Mouse (Mus musculus): ENCODE results near the gene Rapgef4. TPM values are rescaled to one million over a fixed set of nuclear protein-coding genes. Genes with fewer than 3 reads are reported as not detected.

Rapgef4 gene
- polyA plus RNA-seq, 1 experiment, result 8.1 TPM

DNA sequence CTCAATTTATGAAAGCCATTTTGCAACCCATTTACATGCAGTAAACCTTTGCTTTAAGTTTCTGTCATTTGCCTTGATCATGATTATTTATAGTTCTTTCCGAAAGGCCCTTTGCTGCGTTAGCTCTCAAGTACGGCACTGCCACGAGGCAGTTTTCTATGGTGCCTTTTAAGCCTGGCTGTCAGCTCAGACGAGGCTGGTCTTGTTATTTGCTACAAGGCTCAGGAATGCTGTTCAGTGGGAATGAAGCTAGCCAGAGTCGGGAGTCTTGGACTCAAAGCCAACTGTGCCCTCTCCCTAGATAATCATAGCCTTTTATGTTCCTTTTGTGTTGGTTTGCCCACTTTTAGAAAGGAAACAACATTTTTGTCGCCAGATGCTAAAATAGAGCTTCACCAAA, 240.7 kb downstream of the Rapgef4 start:
- Histone ChIP-seq H3K4me1 (ENCODE audit: control insufficient read depth, insufficient read depth, low read length) (no peaks in the 10 kb centered on the region), H3K27ac (ENCODE audit: control insufficient read depth, insufficient read depth, low read depth, low read length) (no peak overlapping the region), H3K27me3 (ENCODE audit: control insufficient read depth, insufficient read depth, low read length) (no peaks in the 10 kb centered on the region), H3K36me3 (ENCODE audit: control insufficient read depth, insufficient read depth, low read length) (no peaks in the 10 kb centered on the region), H3K4me3 (ENCODE audit: control insufficient read depth, low read depth, low read length) (no peak overlapping the region)
- no peak for TF ChIP-seq POLR2A (IDR thresholded peaks at IDR 0.05; ENCODE audit: control insufficient read depth, low read depth, low read length)
- no peak for TF ChIP-seq CTCF (IDR thresholded peaks at IDR 0.05; ENCODE audit: control insufficient read depth, insufficient read depth, insufficient replicate concordance, low read depth, low read length)

DNA sequence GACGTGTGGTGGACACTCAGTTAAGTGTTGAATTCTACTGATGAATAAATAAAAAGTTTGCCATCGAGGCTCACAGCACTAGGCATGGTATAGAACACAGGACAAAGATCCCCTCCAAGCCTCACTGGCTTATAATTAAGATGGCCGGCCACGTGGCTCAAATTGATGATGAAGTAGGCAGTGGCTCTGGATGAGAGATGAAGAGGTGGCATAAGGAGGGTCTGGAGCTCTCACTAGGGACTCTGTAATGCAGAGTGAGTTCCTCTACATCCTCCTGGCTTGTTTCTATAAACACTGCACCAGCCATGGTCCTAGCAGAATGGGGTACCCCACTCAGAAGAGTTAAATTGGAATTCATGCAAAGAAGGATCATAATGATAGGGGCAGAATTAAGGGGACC, 241.2 kb downstream of the Rapgef4 start:
- TF ChIP-seq CTCF (IDR thresholded peaks at IDR 0.05; ENCODE audit: control insufficient read depth, insufficient read depth, insufficient replicate concordance, low read depth, low read length) (no peak), POLR2A (IDR thresholded peaks at IDR 0.05; ENCODE audit: control insufficient read depth, low read depth, low read length) (no peak)
- H3K4me3 ChIP-seq (ENCODE audit: control insufficient read depth, low read depth, low read length), result no peak overlapping the region
- H3K36me3 ChIP-seq (ENCODE audit: control insufficient read depth, insufficient read depth, low read length), result no peaks in the 10 kb centered on the region
- no peaks in the 10 kb centered on the region for H3K27me3 ChIP-seq (ENCODE audit: control insufficient read depth, insufficient read depth, low read length)
- H3K4me1 ChIP-seq (ENCODE audit: control insufficient read depth, insufficient read depth, low read length), result no peaks in the 10 kb centered on the region
- H3K27ac ChIP-seq (ENCODE audit: control insufficient read depth, insufficient read depth, low read depth, low read length), result no peak overlapping the region

DNA sequence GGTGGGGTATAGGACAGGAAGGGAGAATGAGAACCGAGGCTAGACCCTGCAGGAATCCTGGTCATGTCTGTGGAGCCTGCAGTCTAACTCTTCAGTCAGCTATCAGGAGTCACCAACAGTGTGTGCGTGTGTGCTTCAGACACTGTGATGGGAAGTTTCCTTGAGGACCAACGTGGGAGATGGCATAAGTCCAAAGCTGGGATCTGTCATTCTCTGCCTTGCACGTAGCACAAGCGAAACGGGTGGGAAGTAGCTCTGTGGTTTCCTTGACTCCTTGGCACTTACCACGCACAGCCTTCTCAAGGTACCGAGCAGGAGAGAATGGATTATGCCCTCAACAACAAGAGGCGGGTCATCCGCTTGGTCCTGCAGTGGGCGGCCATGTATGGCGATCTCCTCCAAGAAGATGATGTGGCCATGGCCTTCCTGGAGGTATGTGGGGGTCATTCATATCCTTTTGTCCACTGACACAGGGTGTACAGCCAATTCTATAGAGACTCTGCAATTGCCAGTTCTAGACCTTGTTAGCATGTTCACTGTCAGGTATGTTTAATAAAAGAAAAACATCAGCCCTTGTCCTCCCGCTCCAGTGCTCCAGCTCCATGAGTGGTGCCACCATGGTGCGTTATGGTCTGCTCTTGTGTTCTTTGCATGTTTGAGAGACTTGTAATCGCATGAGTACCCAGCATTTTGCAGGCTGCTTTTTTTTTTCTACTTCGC, 241.9 kb downstream of the Rapgef4 start:
- TF ChIP-seq CTCF (IDR thresholded peaks at IDR 0.05; ENCODE audit: control insufficient read depth, insufficient read depth, insufficient replicate concordance, low read depth, low read length), result no peak
- TF ChIP-seq POLR2A (IDR thresholded peaks at IDR 0.05; ENCODE audit: control insufficient read depth, low read depth, low read length), result no peak
- H3K4me3 ChIP-seq (ENCODE audit: control insufficient read depth, low read depth, low read length), result no peak overlapping the region
- no peaks in the 10 kb centered on the region for H3K4me1 ChIP-seq (ENCODE audit: control insufficient read depth, insufficient read depth, low read length)
- no peaks in the 10 kb centered on the region for H3K36me3 ChIP-seq (ENCODE audit: control insufficient read depth, insufficient read depth, low read length)
- no peak overlapping the region for H3K27ac ChIP-seq (ENCODE audit: control insufficient read depth, insufficient read depth, low read depth, low read length)
- H3K27me3 ChIP-seq (ENCODE audit: control insufficient read depth, insufficient read depth, low read length), result no peaks in the 10 kb centered on the region

DNA sequence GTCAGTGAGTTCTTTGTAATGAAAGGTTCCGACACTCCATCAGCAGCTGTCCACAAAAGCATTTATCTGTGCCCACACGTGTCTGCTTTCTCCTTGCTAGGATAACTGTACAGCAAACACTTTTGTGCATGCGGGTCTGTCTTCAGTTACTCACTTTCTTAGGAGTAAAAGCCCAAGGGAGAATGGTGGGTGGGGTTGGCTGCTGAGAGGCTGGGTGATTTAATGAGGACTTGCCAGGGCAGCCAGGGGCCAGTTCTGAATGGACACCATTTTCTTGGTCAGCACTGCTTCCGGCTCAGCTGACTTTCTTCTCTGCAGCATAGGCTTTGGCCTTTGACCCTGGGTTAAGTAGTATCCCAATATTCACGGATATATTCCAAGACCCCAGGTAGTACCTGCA, 242.4 kb downstream of the Rapgef4 start:
- TF ChIP-seq CTCF (IDR thresholded peaks at IDR 0.05; ENCODE audit: control insufficient read depth, insufficient read depth, insufficient replicate concordance, low read depth, low read length) (no peak), POLR2A (IDR thresholded peaks at IDR 0.05; ENCODE audit: control insufficient read depth, low read depth, low read length) (no peak)
- H3K4me3 ChIP-seq (ENCODE audit: control insufficient read depth, low read depth, low read length), result no peak overlapping the region

DNA sequence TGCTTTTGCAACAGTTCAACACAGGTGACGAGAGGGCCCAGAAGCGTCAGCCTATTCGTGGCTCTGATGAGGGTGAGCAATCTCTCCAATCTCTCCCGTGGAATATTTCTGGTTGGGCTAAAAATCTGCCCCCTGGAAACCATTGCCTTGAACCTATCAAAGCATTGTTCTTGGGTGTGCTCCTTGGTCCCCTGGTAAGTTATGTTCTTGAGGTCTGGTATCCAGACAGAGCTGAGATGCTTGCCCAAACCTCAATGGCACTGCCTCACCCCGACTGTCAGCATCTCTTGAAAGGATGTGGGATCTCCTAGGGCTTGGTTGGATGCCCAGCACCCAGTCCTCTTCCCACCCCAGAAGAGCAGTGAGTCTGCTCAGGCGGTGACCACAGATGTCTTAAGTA, 245.0 kb downstream of the Rapgef4 start:
- Histone ChIP-seq H3K36me3 (ENCODE audit: control insufficient read depth, insufficient read depth, low read length) (no peaks in the 10 kb centered on the region), H3K27ac (ENCODE audit: control insufficient read depth, insufficient read depth, low read depth, low read length) (no peak overlapping the region), H3K4me3 (ENCODE audit: control insufficient read depth, low read depth, low read length) (no peak overlapping the region), H3K4me1 (ENCODE audit: control insufficient read depth, insufficient read depth, low read length) (no peaks in the 10 kb centered on the region), H3K27me3 (ENCODE audit: control insufficient read depth, insufficient read depth, low read length) (no peaks in the 10 kb centered on the region)
- TF ChIP-seq CTCF (IDR thresholded peaks at IDR 0.05; ENCODE audit: control insufficient read depth, insufficient read depth, insufficient replicate concordance, low read depth, low read length) (no peak), POLR2A (IDR thresholded peaks at IDR 0.05; ENCODE audit: control insufficient read depth, low read depth, low read length) (no peak)

More for the DNA sequence above, 242.4 kb downstream of the Rapgef4 start:
- no peaks in the 10 kb centered on the region for H3K36me3 ChIP-seq (ENCODE audit: control insufficient read depth, insufficient read depth, low read length)
- H3K27me3 ChIP-seq (ENCODE audit: control insufficient read depth, insufficient read depth, low read length), result no peaks in the 10 kb centered on the region
- H3K4me1 ChIP-seq (ENCODE audit: control insufficient read depth, insufficient read depth, low read length), result no peaks in the 10 kb centered on the region
- H3K27ac ChIP-seq (ENCODE audit: control insufficient read depth, insufficient read depth, low read depth, low read length), result no peak overlapping the region

DNA sequence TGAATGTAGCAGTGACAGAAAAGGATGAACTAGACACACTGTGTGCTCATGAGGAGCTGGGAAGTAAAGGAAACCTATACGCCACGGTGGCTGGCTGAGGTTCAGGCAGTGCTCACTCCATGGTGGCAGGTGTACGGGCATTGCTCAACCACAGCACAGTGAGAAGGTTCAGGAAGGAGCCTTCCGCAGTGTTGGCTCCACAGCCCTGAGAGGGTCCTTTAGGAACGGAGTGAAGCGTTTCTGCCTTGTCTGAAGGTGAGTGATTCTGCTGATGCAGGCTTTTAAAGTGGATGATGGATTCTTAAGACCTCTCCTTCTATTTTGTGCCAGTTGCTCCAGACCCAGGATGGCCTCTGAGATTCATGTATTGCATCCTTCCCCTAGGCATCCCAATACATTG, 246.4 kb downstream of the Rapgef4 start:
- no peak for TF ChIP-seq POLR2A (IDR thresholded peaks at IDR 0.05; ENCODE audit: control insufficient read depth, low read depth, low read length)

DNA sequence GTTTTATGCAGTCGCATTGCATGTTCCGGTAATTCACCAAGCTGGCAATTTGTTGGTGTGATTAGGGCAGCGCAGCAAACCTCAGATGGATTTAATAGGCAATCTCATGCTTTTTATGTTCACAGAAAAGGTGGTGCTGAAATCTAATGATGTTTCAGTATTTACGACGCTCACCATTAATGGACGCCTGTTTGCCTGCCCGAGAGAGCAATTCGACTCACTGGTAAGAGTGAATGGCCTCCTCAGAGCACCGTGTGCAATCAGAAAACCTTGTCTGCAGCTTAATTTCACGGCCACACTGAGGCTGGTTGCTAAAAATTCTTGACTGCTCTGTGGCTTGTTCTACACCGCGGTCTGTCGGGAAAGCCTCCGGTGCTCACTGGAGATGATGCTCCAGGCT, 247.8 kb downstream of the Rapgef4 start:
- H3K27me3 ChIP-seq (ENCODE audit: control insufficient read depth, insufficient read depth, low read length), result no peaks in the 10 kb centered on the region
- no peaks in the 10 kb centered on the region for H3K36me3 ChIP-seq (ENCODE audit: control insufficient read depth, insufficient read depth, low read length)
- H3K4me1 ChIP-seq (ENCODE audit: control insufficient read depth, insufficient read depth, low read length), result no peaks in the 10 kb centered on the region
- TF ChIP-seq POLR2A (IDR thresholded peaks at IDR 0.05; ENCODE audit: control insufficient read depth, low read depth, low read length), result no peak
- no peak overlapping the region for H3K4me3 ChIP-seq (ENCODE audit: control insufficient read depth, low read depth, low read length)
- H3K27ac ChIP-seq (ENCODE audit: control insufficient read depth, insufficient read depth, low read depth, low read length), result no peak overlapping the region

More for the DNA sequence above, 246.4 kb downstream of the Rapgef4 start:
- Histone ChIP-seq H3K27me3 (ENCODE audit: control insufficient read depth, insufficient read depth, low read length) (no peaks in the 10 kb centered on the region), H3K27ac (ENCODE audit: control insufficient read depth, insufficient read depth, low read depth, low read length) (no peak overlapping the region), H3K4me1 (ENCODE audit: control insufficient read depth, insufficient read depth, low read length) (no peaks in the 10 kb centered on the region), H3K36me3 (ENCODE audit: control insufficient read depth, insufficient read depth, low read length) (no peaks in the 10 kb centered on the region), H3K4me3 (ENCODE audit: control insufficient read depth, low read depth, low read length) (no peak overlapping the region)

DNA sequence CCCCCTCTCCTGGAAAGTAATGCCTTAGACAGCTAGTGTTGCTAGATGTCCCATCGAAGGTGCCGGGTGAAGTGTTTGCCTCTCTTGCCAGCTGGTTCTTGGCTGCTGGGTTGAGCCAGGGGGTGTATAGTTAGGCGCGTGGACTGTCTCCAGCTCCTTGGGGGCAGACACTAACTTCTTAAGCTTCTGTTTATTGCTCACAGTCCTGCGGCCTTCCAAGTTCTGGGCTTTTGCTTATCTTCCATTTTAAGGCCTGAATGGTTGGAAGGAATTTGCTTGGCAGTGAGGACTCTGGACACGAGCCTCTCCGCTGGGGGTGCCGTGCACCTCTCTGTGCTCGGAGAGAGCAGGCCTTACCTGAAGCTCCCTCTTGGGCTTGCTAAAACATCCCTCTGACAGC, 249.5 kb downstream of the Rapgef4 start:
- no peak for TF ChIP-seq POLR2A (IDR thresholded peaks at IDR 0.05; ENCODE audit: control insufficient read depth, low read depth, low read length)
- TF ChIP-seq CTCF (IDR thresholded peaks at IDR 0.05; ENCODE audit: control insufficient read depth, insufficient read depth, insufficient replicate concordance, low read depth, low read length), result no peak
- H3K27ac ChIP-seq (ENCODE audit: control insufficient read depth, insufficient read depth, low read depth, low read length), result no peak overlapping the region

More for the DNA sequence above, 249.5 kb downstream of the Rapgef4 start:
- Histone ChIP-seq H3K36me3 (ENCODE audit: control insufficient read depth, insufficient read depth, low read length) (no peaks in the 10 kb centered on the region), H3K4me1 (ENCODE audit: control insufficient read depth, insufficient read depth, low read length) (no peaks in the 10 kb centered on the region), H3K4me3 (ENCODE audit: control insufficient read depth, low read depth, low read length) (no peak overlapping the region), H3K27me3 (ENCODE audit: control insufficient read depth, insufficient read depth, low read length) (no peaks in the 10 kb centered on the region)
